Mouse (Mus musculus) olfactory bulb, adult 2 months (tissue): ENCODE measurements at regions not wholly inside any gene's neighbourhood (a gene's known extent, or its start where the extent isn't known, plus 50 kb on each side); places are given as distances from the start of the nearest gene placed in this dataset.

Experiments used
- H3K27ac ChIP-seq: fragments of 200-500 bp; 2 replicates; pipeline ENCODE4 v1.5.1; 2012; ENCODE audit warnings: low read depth, low read length; ENCODE audit not compliant: insufficient read depth
- H3K4me1 ChIP-seq: fragments of 200-500 bp; 2 replicates; pipeline ENCODE4 v1.6.1; 2012; ENCODE audit warnings: low read length; ENCODE audit not compliant: control insufficient read depth, insufficient read depth
- H3K4me3 ChIP-seq: fragments of 200-500 bp; 2 replicates; pipeline ENCODE4 v1.5.1; 2012; ENCODE audit warnings: mild to moderate bottlenecking, low read depth, low read length, moderate library complexity; ENCODE audit not compliant: insufficient read depth
- CTCF ChIP-seq: fragments of 200-500 bp; IDR thresholded peaks from 2 replicates; pipeline ENCODE4 v1.5.1; 2012; ENCODE audit warnings: low read depth, mild to moderate bottlenecking, low read length, moderate library complexity; ENCODE audit not compliant: insufficient read depth
- POLR2A ChIP-seq: fragments of 200-500 bp; IDR thresholded peaks from 2 replicates; pipeline ENCODE4 v1.6.1; 2012; ENCODE audit warnings: mild to moderate bottlenecking, low read depth, low read length, moderate library complexity; ENCODE audit not compliant: insufficient read depth
- WGBS: fragments of 180-500 bp; shearing (Covaris S2); methylation state at CpG from one replicate; pipeline ENCODE4 v1.1.7; 2018; 5-methylcytosine and 5-hydroxymethylcytosine counted together

GRCm38 (mm10) chr2:117807121-117807520 lies 304.6 kb upstream of the Thbs1 start:
- no peak overlapping the region for H3K4me3 ChIP-seq
- no peak overlapping the region for H3K27ac ChIP-seq
- no peak for TF ChIP-seq POLR2A
- TF ChIP-seq CTCF = no peak
- H3K4me1 ChIP-seq = no peaks in the 10 kb centered on the region
- 90% methylated on average over 3 of the region's 3 CpGs for WGBS

GRCm38 (mm10) chr2:117811506-117811905 lies 300.2 kb upstream of the Thbs1 start:
- H3K27ac ChIP-seq = no peak overlapping the region
- WGBS = 73% methylated on average over 1 of the region's 1 CpGs
- no peak overlapping the region for H3K4me3 ChIP-seq
- no peaks in the 10 kb centered on the region for H3K4me1 ChIP-seq
- TF ChIP-seq POLR2A (no peak), CTCF (no peak)

- Histone ChIP-seq H3K4me1 (no peaks in the 10 kb centered on the region), H3K27ac (no peak overlapping the region), H3K4me3 (no peak overlapping the region)
- 93% methylated on average over 2 of the region's 2 CpGs for WGBS
- TF ChIP-seq POLR2A = no peak
- no peak for TF ChIP-seq CTCF
Observed at GRCm38 (mm10) chr2:117811931-117812330, 299.7 kb upstream of the Thbs1 start.

GRCm38 (mm10) chr2:117819701-117820225 lies 291.9 kb upstream of the Thbs1 start:
- no peaks in the 10 kb centered on the region for H3K4me1 ChIP-seq
- 94% methylated on average over 3 of the region's 3 CpGs for WGBS
- H3K4me3 ChIP-seq = no peak overlapping the region
- no peak for TF ChIP-seq CTCF
- TF ChIP-seq POLR2A = no peak
- no peak overlapping the region for H3K27ac ChIP-seq

GRCm38 (mm10) chr2:117820708-117821107 lies 291.0 kb upstream of the Thbs1 start:
- no peak for TF ChIP-seq CTCF
- no peak for TF ChIP-seq POLR2A
- Histone ChIP-seq H3K4me1 (no peaks in the 10 kb centered on the region), H3K4me3 (no peak overlapping the region), H3K27ac (no peak overlapping the region)

GRCm38 (mm10) chr2:117825088-117825487 lies 286.6 kb upstream of the Thbs1 start:
- Histone ChIP-seq H3K4me1 (no peaks in the 10 kb centered on the region), H3K27ac (no peak overlapping the region), H3K4me3 (no peak overlapping the region)
- TF ChIP-seq POLR2A = no peak
- 72% methylated on average over 8 of the region's 8 CpGs for WGBS

GRCm38 (mm10) chr2:117827278-117827677 lies 284.4 kb upstream of the Thbs1 start:
- Histone ChIP-seq H3K4me1 (no peaks in the 10 kb centered on the region), H3K4me3 (no peak overlapping the region), H3K27ac (no peak overlapping the region)
- 90% methylated on average over 3 of the region's 3 CpGs for WGBS
- no peak for TF ChIP-seq POLR2A
- no peak for TF ChIP-seq CTCF

- H3K4me3 ChIP-seq = no peak overlapping the region
- 70% methylated on average over 2 of the region's 2 CpGs for WGBS
- H3K27ac ChIP-seq = no peak overlapping the region
- H3K4me1 ChIP-seq = no peaks in the 10 kb centered on the region
- TF ChIP-seq POLR2A (no peak), CTCF (no peak)
Observed at GRCm38 (mm10) chr2:117838387-117838786, 273.3 kb upstream of the Thbs1 start.

GRCm38 (mm10) chr2:117840406-117840805 lies 271.3 kb upstream of the Thbs1 start:
- H3K4me3 ChIP-seq = no peak overlapping the region
- TF ChIP-seq CTCF (no peak), POLR2A (no peak)
- no peaks in the 10 kb centered on the region for H3K4me1 ChIP-seq
- WGBS = 88% methylated on average over 1 of the region's 1 CpGs
- H3K27ac ChIP-seq = no peak overlapping the region

GRCm38 (mm10) chr2:117842309-117842986 lies 269.2 kb upstream of the Thbs1 start:
- 75% methylated on average over 1 of the region's 1 CpGs for WGBS
- Histone ChIP-seq H3K27ac (no peak overlapping the region), H3K4me1 (no peaks in the 10 kb centered on the region), H3K4me3 (no peak overlapping the region)
- TF ChIP-seq POLR2A (no peak), CTCF (no peak)
